Mouse (Mus musculus): ENCODE measurements around the gene Macrod2. TPM values are rescaled to one million over a fixed set of nuclear protein-coding genes. Genes with fewer than 3 reads are reported as not detected.

Gene Macrod2
- polyA plus RNA-seq, 1 experiment from 2014 or later = 11.5 TPM

GRCm38 (mm10) chr2:142399490-142399889 is 2004.4 kb downstream of the Macrod2 start:
- Histone ChIP-seq H3K27ac (peak overlapping the region; percentile 76), H3K9me3 (replicated peaks) (no peaks in the 10 kb centered on the region), H3K9ac (no peak overlapping the region), H3K4me1 (replicated peaks) (peaks cover 16% of the 10 kb centered on the region), H3K27me3 (no peaks in the 10 kb centered on the region), H3K4me3 (replicated peaks) (no peak overlapping the region; the same call in 1 of the 2 replicates), H3K4me2 (peak overlapping the region; percentile 47), H3K36me3 (no peaks in the 10 kb centered on the region)
- peak; percentile 97 for ATAC-seq (ENCODE audit: low read depth)
- WGBS (ENCODE audit: insufficient replicate concordance) = 31% methylated on average over 1 of the region's 1 CpGs
- peak; percentile 37 for DNase-seq

GRCm38 (mm10) chr2:142400781-142401180 is 2005.7 kb downstream of the Macrod2 start:
- 63% methylated on average over 4 of the region's 4 CpGs for WGBS (ENCODE audit: insufficient replicate concordance)
- H3K9ac ChIP-seq = no peak overlapping the region
- H3K9me3 ChIP-seq (replicated peaks) = no peaks in the 10 kb centered on the region
- H3K36me3 ChIP-seq = no peaks in the 10 kb centered on the region
- H3K27me3 ChIP-seq = no peaks in the 10 kb centered on the region
- ATAC-seq (ENCODE audit: low read depth) (no peak), DNase-seq (no peak)
- H3K4me3 ChIP-seq (replicated peaks) = no peak overlapping the region
- no peak overlapping the region for H3K4me2 ChIP-seq
- no peak overlapping the region for H3K27ac ChIP-seq
- peaks cover 16% of the 10 kb centered on the region for H3K4me1 ChIP-seq (replicated peaks)

GRCm38 (mm10) chr2:142401359-142401758 is 2006.2 kb downstream of the Macrod2 start:
- Histone ChIP-seq H3K36me3 (no peaks in the 10 kb centered on the region), H3K9me3 (replicated peaks) (no peaks in the 10 kb centered on the region), H3K4me1 (replicated peaks) (peaks cover 16% of the 10 kb centered on the region), H3K9ac (no peak overlapping the region), H3K27me3 (no peaks in the 10 kb centered on the region), H3K27ac (no peak overlapping the region), H3K4me3 (replicated peaks) (no peak overlapping the region), H3K4me2 (no peak overlapping the region)
- DNase-seq (no peak), ATAC-seq (ENCODE audit: low read depth) (no peak)
- 66% methylated on average over 3 of the region's 3 CpGs for WGBS (ENCODE audit: insufficient replicate concordance)

GRCm38 (mm10) chr2:142403394-142403793 is 2008.3 kb downstream of the Macrod2 start:
- ATAC-seq (ENCODE audit: low read depth) = no peak
- Histone ChIP-seq H3K9ac (no peak overlapping the region), H3K9me3 (replicated peaks) (no peaks in the 10 kb centered on the region), H3K27me3 (no peaks in the 10 kb centered on the region), H3K4me3 (replicated peaks) (no peak overlapping the region), H3K4me1 (replicated peaks) (peaks cover 12% of the 10 kb centered on the region), H3K4me2 (no peak overlapping the region), H3K36me3 (no peaks in the 10 kb centered on the region), H3K27ac (no peak overlapping the region)
- DNase-seq = no peak

GRCm38 (mm10) chr2:142404321-142404720 is 2009.2 kb downstream of the Macrod2 start:
- no peak for DNase-seq
- peaks cover 10% of the 10 kb centered on the region for H3K4me1 ChIP-seq (replicated peaks)
- H3K4me3 ChIP-seq (replicated peaks) = no peak overlapping the region
- H3K27ac ChIP-seq = no peak overlapping the region
- H3K27me3 ChIP-seq = no peaks in the 10 kb centered on the region
- no peaks in the 10 kb centered on the region for H3K9me3 ChIP-seq (replicated peaks)
- no peak overlapping the region for H3K4me2 ChIP-seq
- 47% methylated on average over 6 of the region's 6 CpGs for WGBS (ENCODE audit: insufficient replicate concordance)
- no peak overlapping the region for H3K9ac ChIP-seq
- ATAC-seq (ENCODE audit: low read depth) = no peak
- no peaks in the 10 kb centered on the region for H3K36me3 ChIP-seq

- no peak overlapping the region for H3K4me3 ChIP-seq (replicated peaks)
- peaks cover 3% of the 10 kb centered on the region; the same call in 1 of the 2 replicates for H3K4me1 ChIP-seq (replicated peaks)
- ATAC-seq (ENCODE audit: low read depth) (no peak), DNase-seq (no peak)
- no peak overlapping the region for H3K4me2 ChIP-seq
- no peaks in the 10 kb centered on the region for H3K36me3 ChIP-seq
- H3K27me3 ChIP-seq = no peaks in the 10 kb centered on the region
- H3K9me3 ChIP-seq (replicated peaks) = no peaks in the 10 kb centered on the region
- H3K27ac ChIP-seq = no peak overlapping the region
- H3K9ac ChIP-seq = no peak overlapping the region
Measured at GRCm38 (mm10) chr2:142407341-142407740, 2012.2 kb downstream of the Macrod2 start.

GRCm38 (mm10) chr2:142410124-142410523 is 2015.0 kb downstream of the Macrod2 start:
- Histone ChIP-seq H3K4me3 (replicated peaks) (no peak overlapping the region), H3K4me1 (replicated peaks) (no peaks in the 10 kb centered on the region), H3K27me3 (no peaks in the 10 kb centered on the region), H3K9ac (no peak overlapping the region), H3K36me3 (no peaks in the 10 kb centered on the region), H3K9me3 (replicated peaks) (no peaks in the 10 kb centered on the region), H3K4me2 (no peak overlapping the region), H3K27ac (no peak overlapping the region)
- ATAC-seq (ENCODE audit: low read depth) (no peak), DNase-seq (no peak)

- Histone ChIP-seq H3K4me1 (replicated peaks) (no peaks in the 10 kb centered on the region), H3K27me3 (no peaks in the 10 kb centered on the region), H3K4me3 (replicated peaks) (no peak overlapping the region), H3K4me2 (no peak overlapping the region), H3K9me3 (replicated peaks) (no peaks in the 10 kb centered on the region), H3K27ac (no peak overlapping the region), H3K36me3 (no peaks in the 10 kb centered on the region), H3K9ac (no peak overlapping the region)
- DNase-seq = no peak
- 76% methylated on average over 7 of the region's 7 CpGs for WGBS (ENCODE audit: insufficient replicate concordance)
- ATAC-seq (ENCODE audit: low read depth) = no peak
Measured at GRCm38 (mm10) chr2:142433126-142433525, 2038.0 kb downstream of the Macrod2 start.

- no peak overlapping the region for H3K9ac ChIP-seq
- H3K27me3 ChIP-seq = no peaks in the 10 kb centered on the region
- no peaks in the 10 kb centered on the region for H3K4me1 ChIP-seq (replicated peaks)
- no peaks in the 10 kb centered on the region for H3K36me3 ChIP-seq
- no peak overlapping the region for H3K27ac ChIP-seq
- H3K9me3 ChIP-seq (replicated peaks) = no peaks in the 10 kb centered on the region
- H3K4me3 ChIP-seq (replicated peaks) = no peak overlapping the region
- 64% methylated on average over 4 of the region's 4 CpGs for WGBS (ENCODE audit: insufficient replicate concordance)
- DNase-seq (no peak), ATAC-seq (ENCODE audit: low read depth) (no peak)
- H3K4me2 ChIP-seq = no peak overlapping the region
Measured at GRCm38 (mm10) chr2:142434731-142435130, 2039.6 kb downstream of the Macrod2 start.

- Histone ChIP-seq H3K27ac (no peak overlapping the region), H3K4me3 (replicated peaks) (no peak overlapping the region), H3K4me2 (no peak overlapping the region), H3K9ac (no peak overlapping the region), H3K4me1 (replicated peaks) (no peaks in the 10 kb centered on the region), H3K36me3 (no peaks in the 10 kb centered on the region), H3K27me3 (no peaks in the 10 kb centered on the region), H3K9me3 (replicated peaks) (no peaks in the 10 kb centered on the region)
- DNase-seq (no peak), ATAC-seq (ENCODE audit: low read depth) (no peak)
- WGBS (ENCODE audit: insufficient replicate concordance) = 62% methylated on average over 6 of the region's 6 CpGs
Measured at GRCm38 (mm10) chr2:142437606-142438461, 2042.7 kb downstream of the Macrod2 start.

All from liver, embryonic 13.5 days (tissue).